In genomic region chr14:37440874-37441273, GRCm38 (mm10) we compare ENCODE assay signal across 22 mouse cellular contexts.
DNase-seq lines count a peak whose midpoint lies in the region; ATAC-seq lines count a peak whose summit lies in the region.
"Had no signal": no experiment of that assay in that cellular context is flagged by ENCODE, and none has a peak within 500 bp of the region (broad histone marks: within the 10 kb centered on the region; RNA-seq: fewer than 3 reads in every experiment).

No protein-coding gene starts in this region.

- H3K27ac ChIP-seq in hindbrain, embryonic 16.5 days (ENCODE audit: low read depth, low read length): no peak overlapping the region
- no peak overlapping the region for H3K27ac ChIP-seq in hindbrain, embryonic 13.5 days
- H3K27ac ChIP-seq: layer of hippocampus, adult 2 months; limb, embryonic 12.5 days had no signal

- no peak overlapping the region for H3K4me3 ChIP-seq in hindbrain, embryonic 16.5 days (ENCODE audit: low read length)
- H3K4me3 ChIP-seq in hindbrain, embryonic 13.5 days: no peak overlapping the region
- H3K4me3 ChIP-seq: layer of hippocampus, adult 2 months; limb, embryonic 12.5 days had no signal

- no peaks in the 10 kb centered on the region for H3K4me1 ChIP-seq in hindbrain, embryonic 16.5 days (ENCODE audit: control insufficient read depth, insufficient read depth, low read depth, low read length)
- H3K4me1 ChIP-seq in hindbrain, embryonic 13.5 days (replicated peaks): no peaks in the 10 kb centered on the region
- H3K4me1 ChIP-seq: limb, embryonic 12.5 days had no signal

- no peaks in the 10 kb centered on the region for H3K9me3 ChIP-seq in hindbrain, embryonic 16.5 days (ENCODE audit: control insufficient read depth, low read length)
- no peaks in the 10 kb centered on the region for H3K9me3 ChIP-seq in hindbrain, embryonic 13.5 days
- H3K9me3 ChIP-seq: G1E; limb, embryonic 12.5 days had no signal

- no peak overlapping the region for H3K9ac ChIP-seq in hindbrain, embryonic 16.5 days (ENCODE audit: low read depth, low read length)
- H3K9ac ChIP-seq in hindbrain, embryonic 13.5 days: no peak overlapping the region
- H3K9ac ChIP-seq: limb, embryonic 12.5 days had no signal

- H3K27me3 ChIP-seq in hindbrain, embryonic 16.5 days (replicated peaks; ENCODE audit: control insufficient read depth, insufficient read depth, low read length): no peaks in the 10 kb centered on the region
- no peaks in the 10 kb centered on the region for H3K27me3 ChIP-seq in hindbrain, embryonic 13.5 days
- H3K27me3 ChIP-seq: CH12.LX; limb, embryonic 12.5 days; Patski had no signal

- peak; percentile 79 for ATAC-seq in hindbrain, embryonic 16.5 days
- ATAC-seq in hindbrain, embryonic 13.5 days (ENCODE audit: low FRiP score): no peak
- peak; percentile 74; the same call in 1 of the 2 replicates for ATAC-seq in cerebellum, adult (ENCODE audit: insufficient number of reproducible peaks, low FRiP score, low TSS enrichment)
- ATAC-seq: forebrain, embryonic 14.5 days; Patski had no signal

- no peak overlapping the region for H3K4me2 ChIP-seq in hindbrain, embryonic 16.5 days (ENCODE audit: low read length)
- no peak overlapping the region for H3K4me2 ChIP-seq in hindbrain, embryonic 13.5 days
- H3K4me2 ChIP-seq: limb, embryonic 12.5 days; liver, embryonic 11.5 days; midbrain, embryonic 11.5 days had no signal

- 80% methylated on average over 2 of the region's 2 CpGs for WGBS in hindbrain, embryonic 16.5 days
- 84% methylated on average over 2 of the region's 2 CpGs for WGBS in hindbrain, embryonic 13.5 days

- no peaks in the 10 kb centered on the region for H3K36me3 ChIP-seq in hindbrain, embryonic 16.5 days (ENCODE audit: control insufficient read depth, insufficient read depth, low read length)
- no peaks in the 10 kb centered on the region for H3K36me3 ChIP-seq in hindbrain, embryonic 13.5 days
- H3K36me3 ChIP-seq: G1E; limb, embryonic 12.5 days had no signal

- peak; percentile 7 for DNase-seq in cerebellum, adult 8-10 months
- peak; percentile 57 to 63 for DNase-seq in cerebellum, postnatal 36 days
- no peak for DNase-seq in kidney, adult 11 months
- DNase-seq in embryo, embryonic 11 days: no peak
- DNase-seq: adrenal gland, adult 2 months; heart, postnatal 4 days; kidney, adult 8-10 months; kidney, postnatal 14 days; lung, adult 18-20 months; lung, postnatal 10 days; right cerebral cortex, postnatal 14 days had no signal

Comparison
In these comparisons a context has a peak if more than half of its experiments do, and no peak if none do; other contexts are left out.
1. DNase-seq: peak in cerebellum, adult 8-10 months (single experiment) and cerebellum, postnatal 36 days (2 of 2); none in kidney, adult 11 months (single experiment) and embryo, embryonic 11 days (single experiment).